Mouse (Mus musculus) retina, postnatal 7 days (tissue): ENCODE results near the gene Cks2.
"Not testable (repeated sequence)": the region's sequence is repeated elsewhere in the genome, so short reads cannot be mapped to it uniquely, and the experiment has no call there.

Experiments used
- DNase-seq: peaks from one replicate; pipeline ENCODE4 v3.0.0-alpha.2; 2012; ENCODE audit warnings: low read depth, low spot score

Gene Cks2

DNA sequence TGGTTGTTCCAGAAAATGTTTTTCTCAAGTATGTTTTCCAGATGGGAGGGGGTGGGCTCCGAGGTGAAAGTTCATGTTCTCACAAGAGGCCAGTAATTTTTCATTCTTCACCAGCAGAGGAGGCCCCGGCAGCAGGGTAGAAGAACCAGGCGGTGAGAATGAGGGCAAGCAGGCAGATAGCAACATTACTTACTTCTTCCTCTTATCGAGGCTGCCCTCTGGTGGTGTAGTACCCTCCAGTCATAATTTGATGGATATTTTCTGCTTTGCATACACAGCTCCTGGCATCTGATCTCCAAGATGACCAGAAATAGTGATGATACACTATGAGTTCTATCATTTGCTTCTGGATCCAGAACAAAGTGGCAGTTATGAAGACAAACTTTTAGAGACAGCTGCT is 6.1 kb upstream of the Cks2 start:
- DNase-seq = no peak

DNA sequence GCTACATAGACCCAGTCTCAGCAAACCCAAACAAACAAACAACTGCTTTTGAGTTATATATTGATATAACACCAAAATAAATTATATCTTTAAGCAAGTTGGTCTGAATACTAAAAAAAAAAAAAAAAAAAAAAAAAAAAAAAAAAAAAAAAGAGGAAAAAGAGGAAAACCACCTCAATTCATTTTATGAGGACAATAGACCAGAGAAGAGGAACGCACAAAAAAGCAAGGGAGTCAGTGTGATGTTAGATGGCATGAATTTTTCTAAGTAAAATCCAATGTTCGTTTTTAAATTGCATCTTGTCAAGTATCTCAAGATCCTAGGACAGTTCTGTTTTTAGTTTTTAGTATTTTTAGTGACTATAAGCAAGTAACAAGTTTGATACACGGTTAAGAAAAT is 3.6 kb upstream of the Cks2 start:
- no peak for DNase-seq

DNA sequence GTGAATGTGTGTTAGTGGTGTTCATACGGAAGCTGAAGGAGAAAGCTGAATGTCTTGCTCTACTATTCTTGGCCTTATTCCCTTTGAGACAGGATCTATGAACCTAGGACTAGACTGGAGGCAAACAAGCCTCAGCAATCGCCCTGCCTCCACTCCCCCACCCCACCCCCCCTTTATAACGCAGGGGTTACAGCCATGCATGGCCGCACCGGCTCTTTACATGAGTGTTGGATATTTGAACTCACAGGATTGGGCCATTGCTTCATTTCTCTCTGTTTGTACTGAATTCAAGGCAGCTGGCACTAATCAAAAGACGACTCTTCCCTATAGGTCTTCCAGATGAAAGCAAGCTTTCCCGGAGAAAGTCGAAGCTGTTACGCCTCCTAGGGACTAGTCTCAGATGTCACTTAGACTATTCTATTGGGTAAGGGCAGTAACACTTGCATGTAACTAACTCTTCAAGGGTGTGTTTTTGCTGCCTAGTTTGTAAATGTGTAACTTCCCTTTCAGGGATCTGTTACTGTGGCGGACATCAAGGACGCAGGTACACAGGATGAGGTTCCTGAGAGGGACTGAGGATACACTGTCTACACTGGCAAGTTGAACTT is 2.8 kb upstream of the Cks2 start:
- DNase-seq = no peak

DNA sequence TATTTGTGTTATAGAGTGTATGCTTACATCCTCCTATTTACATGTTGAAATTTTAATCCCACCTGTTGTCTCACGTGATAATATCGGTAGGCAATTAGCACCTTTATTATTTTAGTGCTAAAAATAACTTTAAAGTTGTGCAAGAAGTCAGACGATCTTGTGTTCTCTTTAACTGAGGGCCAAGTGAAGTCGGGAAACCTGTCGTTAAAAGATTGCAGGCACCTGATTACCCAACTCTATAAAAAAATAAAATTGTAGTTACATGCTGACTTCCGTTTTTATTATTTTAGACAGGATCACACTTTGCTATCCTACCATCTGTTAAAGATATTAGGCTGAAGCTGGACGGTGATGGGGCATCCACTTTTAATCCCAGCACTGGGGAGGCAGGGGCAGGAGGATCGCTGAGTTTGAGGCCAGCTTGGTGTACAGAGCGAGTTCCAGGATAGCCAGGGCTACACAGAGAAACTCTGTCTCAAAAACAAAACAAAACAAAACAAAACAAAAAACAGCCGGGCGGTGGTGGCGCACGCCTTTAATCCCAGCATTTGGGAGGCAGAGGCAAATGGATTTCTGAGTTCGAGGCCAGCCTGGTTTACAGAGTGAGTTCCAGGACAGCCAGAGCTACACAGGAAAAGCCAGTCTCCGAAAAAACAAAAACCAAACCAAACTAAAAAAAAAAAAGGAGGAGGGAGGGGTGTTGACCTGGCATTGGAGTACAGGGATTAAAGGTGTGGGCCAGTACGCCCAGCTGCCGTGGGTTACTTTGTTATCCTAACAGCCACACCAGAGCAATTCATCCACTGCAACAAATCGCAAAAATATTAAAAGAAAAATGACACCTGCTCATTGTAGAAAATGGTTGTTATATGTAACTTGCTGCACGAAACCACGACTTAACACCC is 856 bp upstream of the Cks2 start:
- DNase-seq = no peak

DNA sequence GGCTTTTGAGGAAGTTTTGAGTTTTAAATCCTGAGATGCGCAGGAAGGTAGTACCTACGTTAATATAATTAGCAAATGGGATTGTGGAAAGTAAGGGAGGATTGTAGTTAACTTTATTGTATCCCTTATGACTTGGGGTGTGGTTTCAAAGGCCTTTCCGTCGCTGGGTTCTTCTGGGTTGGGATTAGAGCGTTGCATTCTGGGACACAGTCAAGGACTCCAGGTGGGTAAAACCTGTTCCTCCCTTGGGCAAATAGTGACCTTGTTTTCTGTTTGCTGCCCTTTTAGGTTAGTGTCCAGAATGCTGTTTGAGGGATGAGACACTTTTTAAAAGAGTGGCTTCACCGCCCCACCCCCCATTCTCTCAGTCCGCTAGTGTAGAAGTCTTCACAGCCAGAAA is 840 bp downstream of the Cks2 start:
- no peak for DNase-seq

DNA sequence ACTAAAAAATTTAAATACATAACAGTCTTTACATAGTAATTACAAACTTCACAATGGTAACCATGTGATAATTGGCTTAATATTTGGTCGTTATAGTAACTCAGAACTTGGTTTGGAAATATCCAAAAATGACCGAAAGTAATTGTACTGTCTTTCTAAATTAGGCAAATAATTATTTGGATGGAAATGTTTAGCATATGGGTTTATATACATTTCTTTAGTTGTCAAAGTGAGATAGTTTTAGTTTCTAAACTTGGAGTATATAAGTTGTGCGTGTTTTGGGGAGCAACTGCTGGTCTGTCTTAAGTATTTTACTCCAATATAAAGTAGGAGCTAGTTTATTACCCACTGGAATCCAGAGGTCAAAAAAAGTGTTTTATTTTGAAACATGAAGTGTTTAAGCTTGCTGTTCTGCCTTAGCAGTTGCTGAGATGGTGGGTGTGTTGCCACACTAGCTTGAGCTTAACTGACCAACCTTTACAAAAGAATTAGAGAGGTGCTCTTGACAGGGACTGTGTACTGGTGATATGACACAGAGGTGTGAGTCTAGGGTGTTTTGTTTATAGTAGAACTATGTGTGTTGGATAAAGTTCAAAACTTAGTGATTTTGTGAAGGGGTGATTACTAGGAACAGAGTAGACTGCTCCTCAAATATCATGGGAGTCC is 1.5 kb downstream of the Cks2 start:
- no peak for DNase-seq

DNA sequence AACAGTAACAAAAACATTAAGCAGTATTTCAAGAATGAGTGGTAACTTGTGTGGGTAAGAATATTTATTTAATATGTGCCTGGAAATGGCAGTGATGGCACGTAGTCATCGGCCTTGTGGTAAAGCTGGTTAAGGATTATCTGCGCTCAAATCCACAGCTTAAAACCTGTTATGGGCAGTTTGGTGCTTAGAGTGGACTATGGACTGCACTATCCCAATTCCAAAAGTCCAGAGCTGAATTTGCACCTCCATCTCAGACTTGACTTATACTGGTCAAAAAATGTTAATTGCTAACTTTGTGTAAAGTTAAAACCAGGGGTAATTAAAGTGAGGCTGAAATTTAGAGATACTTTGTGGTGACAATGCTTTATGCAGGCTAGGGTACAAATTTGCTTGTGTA is 2.7 kb downstream of the Cks2 start:
- DNase-seq = no peak

DNA sequence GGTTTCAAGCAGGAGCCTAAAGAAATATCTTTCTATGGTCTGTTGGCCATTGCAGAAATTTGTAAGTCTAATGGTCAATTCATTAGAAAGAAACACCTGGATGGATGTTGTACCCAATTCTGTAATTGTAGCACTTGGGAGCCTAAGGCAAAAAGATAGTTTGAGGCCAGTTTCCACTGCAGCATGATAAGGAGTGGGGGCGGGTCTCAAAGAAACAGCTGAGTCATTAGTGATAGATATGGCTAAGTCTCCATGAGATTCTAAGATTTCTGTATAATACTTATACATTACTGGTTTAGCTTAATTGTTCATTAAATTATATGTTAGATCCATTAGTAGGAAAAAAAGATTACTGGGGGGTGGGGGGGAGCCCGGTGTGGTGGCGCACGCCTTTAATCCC is 3.2 kb downstream of the Cks2 start:
- DNase-seq = no peak

DNA sequence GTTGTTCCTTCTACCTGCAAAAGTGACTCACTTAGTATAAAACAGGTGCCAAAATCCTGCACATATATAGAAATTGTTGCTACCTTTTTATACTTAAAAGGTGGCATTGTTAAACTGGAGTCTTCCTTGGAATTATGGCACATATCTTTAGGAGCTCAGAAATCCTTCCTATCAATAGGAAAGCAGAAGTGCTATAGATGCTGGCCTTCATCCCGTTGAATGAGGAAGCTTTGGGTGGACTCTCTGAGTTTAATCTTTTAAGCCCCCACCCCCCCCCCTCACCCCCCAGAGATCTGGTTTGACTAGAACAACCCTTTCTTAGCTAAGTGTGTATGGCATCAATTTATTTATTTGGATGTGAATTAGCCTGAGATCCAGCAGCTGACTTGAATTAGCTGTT is 4.7 kb downstream of the Cks2 start:
- DNase-seq = no peak

DNA sequence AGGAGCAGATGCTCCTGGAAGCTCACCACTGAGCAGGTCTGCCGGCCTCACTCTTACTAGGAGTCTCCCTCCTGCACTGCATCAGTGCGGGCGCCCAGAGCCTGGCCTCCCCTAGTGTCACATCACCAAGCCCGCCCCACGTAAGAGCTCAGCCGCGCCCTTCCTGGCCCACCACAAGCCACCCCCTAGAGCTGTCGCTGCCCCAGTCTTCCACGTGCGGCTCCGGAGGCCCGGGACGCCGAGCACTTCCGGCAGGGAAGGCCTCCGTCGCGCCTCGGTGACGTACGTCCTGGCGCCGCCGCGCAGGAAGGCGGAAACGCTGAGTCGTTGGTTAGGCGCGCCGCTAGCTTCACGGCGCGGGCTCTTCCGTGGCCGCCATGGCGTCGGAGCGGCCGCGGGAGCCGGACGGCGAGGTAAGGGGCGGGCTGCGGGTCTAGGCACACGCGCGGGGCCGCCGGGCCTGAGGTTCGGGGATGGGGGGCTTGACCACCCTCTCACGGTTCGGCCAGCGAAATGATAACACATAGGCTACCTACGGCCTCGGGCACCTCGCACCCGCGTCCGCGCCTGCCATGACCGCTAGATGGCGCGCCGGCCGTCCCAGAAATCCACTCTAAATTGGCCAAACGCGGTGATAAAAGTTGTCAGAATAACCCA is 6.5 kb downstream of the Cks2 start, which contains the start of gene Secisbp2:
Secisbp2 (plus strand) TSS at position 290 of the 657 bp plus-strand sequence.
- DNase-seq = peak; percentile 90

DNA sequence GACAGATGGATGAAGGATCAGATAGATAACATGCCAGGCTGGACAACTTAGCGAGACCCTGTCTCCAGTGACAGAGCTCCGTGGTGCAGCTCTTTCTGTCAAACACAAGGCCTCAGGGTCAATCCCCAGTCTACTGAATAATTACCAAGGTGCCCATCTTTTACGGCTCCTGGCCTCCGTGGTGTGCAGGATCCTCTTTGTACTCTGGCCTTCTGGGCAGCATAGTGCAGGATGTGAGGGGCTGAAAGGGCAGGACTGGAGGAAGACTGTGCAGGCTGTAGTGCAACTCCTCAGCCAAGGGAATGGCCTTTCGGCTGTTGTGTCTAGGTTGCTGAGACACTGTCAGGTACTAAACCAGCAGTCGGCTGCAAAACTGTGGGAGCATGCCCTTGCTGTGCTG is 8.1 kb downstream of the Cks2 start:
- DNase-seq = no peak

DNA sequence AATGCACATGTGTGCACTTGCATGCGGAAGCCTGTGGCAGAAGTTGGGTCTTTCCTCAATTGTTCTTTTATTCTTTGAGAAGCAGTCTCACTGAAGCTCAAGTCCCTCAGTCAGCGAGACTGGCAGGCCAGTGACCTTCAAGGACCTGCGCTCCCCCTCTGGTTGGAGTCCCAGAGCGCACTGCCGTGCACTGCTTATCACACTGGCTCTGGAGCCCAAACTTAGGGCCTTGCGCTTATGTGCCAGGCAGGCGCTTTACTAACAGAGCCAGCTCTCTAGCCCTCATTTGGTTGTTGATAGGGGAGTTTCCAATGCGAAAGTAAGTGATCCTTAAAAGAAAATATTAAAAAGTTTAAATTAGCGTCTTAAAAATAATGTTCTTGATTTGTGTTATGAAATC is 8.9 kb downstream of the Cks2 start:
- no peak for DNase-seq

DNA sequence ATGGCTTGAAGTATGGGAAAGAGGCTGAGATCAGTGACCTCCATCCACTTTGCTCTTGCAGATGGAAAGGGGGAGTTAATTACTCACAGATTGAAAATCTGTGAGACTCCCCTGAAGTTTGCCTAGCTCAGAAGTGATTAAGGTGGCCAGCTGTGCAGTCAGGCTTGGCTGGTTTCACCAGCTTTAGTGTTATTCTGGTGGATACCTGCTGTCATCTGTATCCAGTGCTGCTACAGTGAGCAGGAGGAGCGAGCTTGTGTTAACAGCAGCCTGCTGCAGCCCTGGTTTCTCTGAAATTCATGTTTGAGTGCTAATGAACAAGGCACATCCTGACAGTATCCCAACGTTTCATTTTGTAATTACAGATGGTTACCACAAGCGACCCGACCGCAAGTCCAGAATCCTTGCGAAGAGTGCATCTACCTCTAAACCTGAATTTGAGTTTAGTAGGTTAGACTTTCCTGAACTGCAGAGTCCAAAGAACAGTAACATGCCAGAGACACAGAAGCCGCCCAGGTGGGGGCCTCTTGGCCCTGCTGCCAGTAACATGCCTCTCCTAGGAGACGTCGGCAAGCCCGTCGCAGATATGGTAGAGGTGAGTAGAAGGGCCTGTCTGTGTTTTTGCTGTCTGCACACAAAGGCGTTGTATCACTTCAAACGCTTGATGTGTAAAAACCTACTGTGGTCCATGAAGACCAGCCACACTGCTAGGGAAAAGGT is 11.6 kb downstream of the Cks2 start:
- no peak for DNase-seq

DNA sequence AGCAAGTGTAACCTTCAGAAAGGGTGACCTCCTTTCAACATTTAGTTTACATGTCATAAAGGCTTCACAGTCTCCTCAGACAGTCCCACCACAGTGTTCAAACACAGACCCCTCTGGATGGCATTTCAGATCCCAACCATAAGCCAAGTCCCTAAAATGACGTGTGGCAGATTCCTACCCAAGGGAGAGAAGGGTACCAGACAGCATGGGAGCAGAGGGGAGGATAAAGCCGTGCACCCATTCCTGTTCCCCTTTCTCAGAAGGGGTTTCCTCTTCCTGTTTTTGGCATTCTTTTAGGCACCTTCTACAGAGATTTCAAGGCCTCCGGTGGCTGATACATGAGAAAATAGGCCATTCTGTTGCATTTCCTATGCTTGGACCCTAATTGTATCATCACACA is 13.1 kb downstream of the Cks2 start:
- no peak for DNase-seq

DNA sequence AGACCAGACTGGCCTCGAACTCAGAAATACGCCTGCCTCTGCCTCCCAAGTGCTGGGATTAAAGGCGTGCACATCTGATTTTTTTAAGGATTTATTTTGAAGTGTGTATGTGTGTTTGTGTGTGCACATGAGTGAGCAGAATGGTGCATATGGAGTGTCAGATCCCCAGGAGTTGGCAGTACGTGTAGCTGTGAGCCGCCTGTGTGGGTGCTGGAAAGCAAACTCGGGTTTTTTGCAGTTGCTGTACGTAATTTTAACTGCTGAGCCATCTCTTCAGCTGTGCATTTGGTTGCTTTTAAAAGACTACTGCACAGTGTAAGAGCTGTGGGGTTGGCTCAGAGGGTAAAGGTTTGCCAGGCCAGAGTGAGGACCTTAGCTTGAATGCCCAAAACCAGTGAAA is 14.5 kb downstream of the Cks2 start:
- no peak for DNase-seq

DNA sequence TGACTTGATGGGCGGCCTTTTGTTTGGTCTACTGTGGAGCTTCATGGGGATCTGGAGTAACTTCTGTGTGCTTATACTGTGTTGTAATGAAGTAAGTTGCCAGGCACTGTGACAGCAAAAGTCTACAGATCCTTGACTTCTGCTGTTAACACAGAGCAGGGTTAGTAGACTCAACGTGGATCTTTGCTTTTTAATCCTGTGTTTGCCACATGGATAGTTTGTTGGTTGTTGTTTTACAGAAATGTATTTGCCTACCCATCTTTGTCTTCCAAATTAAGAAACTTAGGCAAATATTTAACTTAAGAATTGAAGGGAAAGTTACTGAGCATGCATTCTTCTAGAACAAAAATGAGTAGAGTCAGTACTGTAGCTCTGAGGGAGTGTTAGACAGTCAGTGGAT is 18.5 kb downstream of the Cks2 start:
- no peak for DNase-seq

DNA sequence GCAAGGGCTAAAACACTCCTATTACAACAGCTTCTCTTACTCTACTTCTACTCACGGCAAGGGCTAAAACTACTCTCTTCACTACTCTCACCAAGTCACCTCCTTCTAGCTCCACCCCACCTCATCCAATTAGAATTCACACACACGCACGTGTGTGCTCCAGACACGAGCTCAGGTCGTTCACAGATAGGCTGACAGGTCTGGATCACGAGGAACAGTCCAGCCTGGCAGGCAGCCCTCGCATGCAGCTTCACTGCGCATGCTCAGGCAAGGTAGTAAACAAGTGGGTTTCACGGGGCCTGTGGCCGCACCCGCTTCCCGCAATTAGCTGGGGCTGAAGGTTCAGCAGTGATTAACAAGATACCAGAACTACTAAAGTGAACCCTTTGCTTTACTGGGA is 23.2 kb downstream of the Cks2 start:
- DNase-seq = not testable (repeated sequence)

DNA sequence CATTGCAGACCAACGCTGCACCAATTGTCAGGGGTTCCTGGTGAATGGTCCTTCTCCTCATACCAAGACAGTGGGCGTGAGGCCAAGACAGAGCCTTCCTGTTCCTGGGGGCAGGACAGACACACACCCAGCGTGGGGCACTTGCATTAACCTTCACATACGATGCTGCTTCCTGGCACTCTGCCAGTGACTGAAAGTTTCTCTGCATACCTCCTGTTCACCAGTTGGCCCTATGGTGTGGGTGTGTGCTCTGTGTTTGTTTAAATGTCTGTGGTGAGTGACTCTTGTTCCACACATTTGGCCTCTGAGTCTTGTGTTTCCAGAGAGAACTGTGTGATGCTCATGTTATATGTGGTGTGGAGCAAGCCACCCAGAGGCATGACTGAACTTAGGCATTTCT is 31.6 kb downstream of the Cks2 start:
- no peak for DNase-seq

DNA sequence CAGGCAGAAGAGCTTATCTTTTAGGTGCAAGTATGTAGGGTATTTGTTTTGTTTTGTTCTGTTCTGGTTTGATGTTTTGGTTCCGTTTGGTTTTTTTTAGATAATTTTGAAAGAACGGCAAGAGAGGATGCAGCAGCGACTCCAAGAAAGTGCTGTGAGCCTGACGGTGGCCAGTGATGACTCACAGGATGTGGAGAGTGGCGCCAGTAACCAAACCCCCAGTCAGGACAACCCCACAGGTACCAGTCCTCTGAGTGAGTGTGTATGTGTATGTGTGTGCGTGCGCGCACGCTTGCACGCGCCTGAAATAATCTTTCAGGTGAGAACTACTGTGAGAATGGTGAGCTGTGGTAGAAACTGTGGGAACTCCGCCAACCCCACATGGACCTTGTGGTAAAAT is 32.0 kb downstream of the Cks2 start:
- DNase-seq = no peak

DNA sequence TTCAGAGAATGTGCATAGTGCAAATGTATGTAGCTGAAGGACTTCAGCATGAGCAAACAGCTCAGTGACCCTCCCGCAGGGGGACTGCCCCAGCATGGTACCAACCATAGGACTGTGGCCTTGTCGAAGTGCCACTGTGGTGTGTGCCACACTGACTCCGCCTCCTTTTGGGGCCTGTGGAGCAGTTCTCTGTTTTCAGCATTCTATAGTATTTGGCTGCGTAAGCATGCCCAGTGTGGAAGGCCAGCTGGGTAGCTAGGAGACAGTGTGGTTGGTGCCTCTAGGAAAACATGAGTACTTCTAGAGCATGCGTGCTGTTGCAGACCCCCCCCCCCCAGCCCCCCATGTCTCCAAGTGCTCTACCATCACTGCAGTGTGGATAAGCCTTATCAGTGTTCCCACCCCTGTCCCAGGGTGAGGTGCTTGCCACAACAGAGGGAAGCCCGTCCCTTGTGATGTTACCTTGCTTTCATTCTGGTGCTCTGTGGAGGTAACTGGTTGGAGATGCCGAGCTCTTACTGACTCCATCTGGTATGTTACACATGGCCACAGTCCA is 32.7 kb downstream of the Cks2 start:
- no peak for DNase-seq

DNA sequence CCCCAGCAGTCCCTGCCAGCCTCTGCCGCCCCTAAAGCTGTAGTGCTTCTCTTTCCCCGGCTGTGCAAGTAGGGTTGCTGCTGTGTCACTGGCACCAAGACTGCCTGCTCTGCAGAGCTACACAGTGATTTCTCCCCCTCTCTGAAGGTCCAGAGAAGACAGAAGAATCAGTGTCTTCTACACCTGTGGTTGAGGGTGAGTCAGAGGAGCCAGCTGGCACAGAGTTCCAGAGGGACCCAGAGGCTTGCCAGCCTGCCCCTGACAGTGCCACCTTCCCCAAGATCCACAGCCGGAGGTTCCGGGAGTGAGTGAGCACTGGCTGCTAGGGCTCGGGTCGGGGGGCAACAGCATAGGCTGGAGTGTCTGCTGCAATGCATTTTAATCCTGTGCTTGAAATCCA is 33.7 kb downstream of the Cks2 start:
- no peak for DNase-seq
